12 mouse cellular contexts compared by ENCODE assay signal in the genomic region with DNA sequence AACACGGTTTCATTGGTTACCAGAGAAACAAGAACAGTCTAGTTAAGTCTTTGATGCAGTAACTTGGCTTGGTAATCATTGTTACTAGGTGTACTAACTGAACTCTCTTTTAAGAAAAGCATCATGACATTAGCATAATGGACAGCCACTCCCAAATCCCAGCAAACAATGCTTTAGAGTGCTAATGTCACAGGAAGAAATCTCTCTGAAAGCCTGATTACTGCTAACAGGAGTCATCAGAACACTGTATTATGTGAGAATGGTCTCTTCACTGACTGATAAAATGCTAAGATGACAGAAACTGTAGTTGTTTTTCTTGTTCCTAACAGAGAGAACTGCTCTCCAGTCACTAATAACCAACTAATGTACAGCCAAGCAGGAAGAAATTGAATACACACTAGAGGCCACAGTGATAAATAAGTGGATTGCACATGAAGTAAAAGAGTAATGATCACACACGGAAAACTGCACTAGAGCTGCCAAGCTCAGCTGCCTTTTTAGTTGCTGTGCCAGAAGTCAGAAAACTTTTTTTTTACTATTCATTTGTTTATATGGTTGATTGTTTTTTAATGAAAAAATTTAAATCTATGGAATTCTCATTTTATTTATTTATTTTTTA.
"Had no signal": no experiment of that assay in that cellular context is flagged by ENCODE, and none has a peak within 500 bp of the region (broad histone marks: within the 10 kb centered on the region; RNA-seq: fewer than 3 reads in every experiment).

No protein-coding gene starts in this region.

- DNase-seq: kidney, adult 8-10 months; kidney, postnatal 25 days; layer of hippocampus, postnatal 36 days; left cerebral cortex, postnatal 4 days; thymus, postnatal 4 days had no signal

- ATAC-seq: inflammation-experienced regulatory T-cells, adult 6 months; intestine, postnatal 0 days; liver, embryonic 12.5 days; midbrain, embryonic 15.5 days had no signal

- H3K4me3 ChIP-seq: limb, embryonic 15.5 days; liver, embryonic 12.5 days; midbrain, embryonic 15.5 days had no signal

- H3K36me3 ChIP-seq: limb, embryonic 15.5 days; liver, embryonic 12.5 days; midbrain, embryonic 15.5 days had no signal

- H3K27ac ChIP-seq: limb, embryonic 15.5 days; liver, embryonic 12.5 days; midbrain, embryonic 15.5 days; stomach, postnatal 0 days had no signal

- H3K27me3 ChIP-seq: limb, embryonic 15.5 days; liver, embryonic 12.5 days; midbrain, embryonic 15.5 days had no signal

- H3K9me3 ChIP-seq: limb, embryonic 15.5 days; liver, embryonic 12.5 days; midbrain, embryonic 15.5 days had no signal

- H3K4me1 ChIP-seq: limb, embryonic 15.5 days; liver, embryonic 12.5 days; midbrain, embryonic 15.5 days had no signal

- H3K4me2 ChIP-seq: limb, embryonic 15.5 days; liver, embryonic 12.5 days; midbrain, embryonic 11.5 days; midbrain, embryonic 15.5 days had no signal

- H3K9ac ChIP-seq: limb, embryonic 15.5 days; liver, embryonic 12.5 days; midbrain, embryonic 15.5 days had no signal
